Mouse (Mus musculus) liver, adult 2 months (tissue): Measurements from ENCODE around the gene Cox5b. TPM values are rescaled to one million over a fixed set of nuclear protein-coding genes. Genes with fewer than 3 reads are reported as not detected.

ENCODE experiments used
- DNase-seq: peaks from one replicate; pipeline ENCODE4 v3.0.0-alpha.2; 2011; ENCODE audit warnings: low read depth, low spot score; ENCODE audit errors: extremely low read depth
- H3K27ac ChIP-seq: fragments of 200-500 bp; replicated peaks from 2 replicates; pipeline ENCODE4 v1.5.1; 2012; ENCODE audit warnings: low read depth, mild to moderate bottlenecking, control low read depth, inconsistent platforms, low read length; ENCODE audit not compliant: insufficient read depth
- H3K27me3 ChIP-seq: fragments of 200-500 bp; 2 replicates; pipeline ENCODE4 v1.6.1; 2012; ENCODE audit warnings: mild to moderate bottlenecking, moderate library complexity, low read length, inconsistent platforms; ENCODE audit not compliant: control insufficient read depth, insufficient read depth
- H3K36me3 ChIP-seq: fragments of 200-500 bp; 2 replicates; pipeline ENCODE4 v1.6.1; 2012; ENCODE audit warnings: low read length, inconsistent platforms; ENCODE audit not compliant: control insufficient read depth, insufficient read depth
- H3K4me1 ChIP-seq: fragments of 200-500 bp; 2 replicates; pipeline ENCODE4 v1.6.1; 2011; ENCODE audit warnings: low read length; ENCODE audit not compliant: control insufficient read depth, insufficient read depth
- H3K4me3 ChIP-seq: fragments of 200-500 bp; 2 replicates; pipeline ENCODE4 v1.5.1; 2011; ENCODE audit warnings: low read depth, mild to moderate bottlenecking, control low read depth, low read length, moderate library complexity; ENCODE audit not compliant: insufficient read depth
- H3K79me2 ChIP-seq: fragments of 200-500 bp; 2 replicates; pipeline ENCODE4 v1.6.1; 2012; ENCODE audit warnings: inconsistent platforms, mild to moderate bottlenecking, low read length, moderate library complexity; ENCODE audit not compliant: control insufficient read depth, insufficient read depth
- H3K9ac ChIP-seq: fragments of 200-500 bp; 2 replicates; pipeline ENCODE4 v1.6.1; 2012; ENCODE audit warnings: low read depth, mild to moderate bottlenecking, control low read depth, inconsistent platforms, low read length
- CTCF ChIP-seq: fragments of 200-500 bp; IDR thresholded peaks from 2 replicates; pipeline ENCODE4 v1.5.1; 2011; ENCODE audit warnings: low read depth, low read length, control low read depth
- POLR2A ChIP-seq: fragments of 200-500 bp; IDR thresholded peaks from 2 replicates; pipeline ENCODE4 v1.6.1; 2011; ENCODE audit warnings: low read length, control low read depth; ENCODE audit not compliant: insufficient read depth; ENCODE audit errors: extremely low read depth
- WGBS: fragments of 180-500 bp; shearing (Covaris S2); methylation state at CpG from one replicate; pipeline ENCODE4 v1.1.7; 2018; 5-methylcytosine and 5-hydroxymethylcytosine counted together
- polyA plus RNA-seq: library from polyadenylated mRNA; depleted of rRNA; stranded (reverse); fragments of >200 nt; gene quantifications from 2 replicates; pipeline ENCODE4 v1.2.3, GENCODE M21; 2012
- total RNA-seq: library from RNA; depleted of rRNA; stranded (reverse); fragments of >200 nt; gene quantifications from 2 replicates; pipeline ENCODE4 v1.2.3, GENCODE M21; 2014

The Cox5b gene
- total and polyA plus RNA-seq, 2 experiments: 458 to 791 TPM

GRCm38 (mm10) chr1:36683810-36684467 is 7.3 kb upstream of the Cox5b start:
- Histone ChIP-seq H3K27me3 (no peaks in the 10 kb centered on the region), H3K36me3 (no peaks in the 10 kb centered on the region), H3K27ac (no peak overlapping the region), H3K9ac (no peak overlapping the region), H3K79me2 (no peaks in the 10 kb centered on the region), H3K4me1 (no peaks in the 10 kb centered on the region), H3K4me3 (no peak overlapping the region)
- WGBS: 10% methylated on average over 13 of the region's 13 CpGs
- peak; percentile 74 for DNase-seq
- TF ChIP-seq CTCF: peak; percentile 92
- TF ChIP-seq POLR2A: no peak

GRCm38 (mm10) chr1:36690671-36691235 is 496 bp upstream of the Cox5b start:
- H3K4me3 ChIP-seq: peak overlapping the region; percentile 15
- H3K27me3 ChIP-seq: no peaks in the 10 kb centered on the region
- DNase-seq: no peak
- H3K9ac ChIP-seq: peak overlapping the region; percentile 58; the same call in 1 of the 2 replicates
- H3K4me1 ChIP-seq: peaks cover 6% of the 10 kb centered on the region; the same call in 1 of the 2 replicates
- 65% methylated on average over 11 of the region's 11 CpGs for WGBS
- H3K79me2 ChIP-seq: peaks cover 7% of the 10 kb centered on the region; the same call in 1 of the 2 replicates
- peak overlapping the region; percentile 53; the same call in 1 of the 2 replicates for H3K27ac ChIP-seq
- no peak for TF ChIP-seq POLR2A
- TF ChIP-seq CTCF: no peak
- peaks cover 12% of the 10 kb centered on the region for H3K36me3 ChIP-seq

GRCm38 (mm10) chr1:36694871-36695270 is 3.6 kb downstream of the Cox5b start:
- Histone ChIP-seq H3K4me1 (peaks cover 6% of the 10 kb centered on the region; the same call in 1 of the 2 replicates), H3K27ac (no peak overlapping the region), H3K27me3 (no peaks in the 10 kb centered on the region), H3K4me3 (no peak overlapping the region), H3K79me2 (peaks cover 7% of the 10 kb centered on the region; the same call in 1 of the 2 replicates), H3K9ac (no peak overlapping the region), H3K36me3 (peaks cover 12% of the 10 kb centered on the region)
- TF ChIP-seq CTCF: no peak
- TF ChIP-seq POLR2A: no peak
- DNase-seq: peak; percentile 51
- 48% methylated on average over 6 of the region's 6 CpGs for WGBS

- Histone ChIP-seq H3K79me2 (peaks cover 7% of the 10 kb centered on the region; the same call in 1 of the 2 replicates), H3K27me3 (no peaks in the 10 kb centered on the region), H3K4me1 (peaks cover 4% of the 10 kb centered on the region; the same call in 1 of the 2 replicates), H3K27ac (no peak overlapping the region), H3K4me3 (no peak overlapping the region), H3K9ac (no peak overlapping the region), H3K36me3 (peaks cover 20% of the 10 kb centered on the region)
- 60% methylated on average over 6 of the region's 6 CpGs for WGBS
- TF ChIP-seq CTCF (no peak), POLR2A (no peak)
- no peak for DNase-seq
These were observed 5.2 kb downstream of the Cox5b start for GRCm38 (mm10) chr1:36696411-36696810.

- Histone ChIP-seq H3K79me2 (0 out of 2 replicates have a peak, but pooled peaks cover under 1% of the 10 kb centered on the region), H3K4me1 (peaks cover 4% of the 10 kb centered on the region; the same call in 1 of the 2 replicates), H3K27me3 (no peaks in the 10 kb centered on the region), H3K9ac (no peak overlapping the region), H3K36me3 (peaks cover 20% of the 10 kb centered on the region), H3K4me3 (no peak overlapping the region), H3K27ac (no peak overlapping the region)
- WGBS: 84% methylated on average over 5 of the region's 5 CpGs
- TF ChIP-seq POLR2A: no peak
- no peak for TF ChIP-seq CTCF
- DNase-seq: no peak
These were observed 5.8 kb downstream of the Cox5b start for GRCm38 (mm10) chr1:36697030-36697429.

- Histone ChIP-seq H3K4me1 (peaks cover 10% of the 10 kb centered on the region), H3K27me3 (no peaks in the 10 kb centered on the region), H3K4me3 (no peak overlapping the region), H3K79me2 (peaks cover 5% of the 10 kb centered on the region), H3K36me3 (peaks cover 9% of the 10 kb centered on the region), H3K9ac (no peak overlapping the region), H3K27ac (no peak overlapping the region)
- no peak for DNase-seq
- no peak for TF ChIP-seq CTCF
- no peak for TF ChIP-seq POLR2A
- 76% methylated on average over 2 of the region's 2 CpGs for WGBS
These were observed 15.9 kb downstream of the Cox5b start for GRCm38 (mm10) chr1:36707166-36707565.
